Mouse (Mus musculus): Measurements from ENCODE around the gene Wdr81. TPM values are rescaled to one million over a fixed set of nuclear protein-coding genes. Genes with fewer than 3 reads are reported as not detected.

Wdr81 gene
- polyA plus RNA-seq, 1 experiment = 12.8 TPM

- H3K27ac ChIP-seq (ENCODE audit: insufficient read depth, low read length) = peak overlapping the region; percentile 34; the same call in 1 of the 2 replicates
- H3K4me3 ChIP-seq (ENCODE audit: insufficient read depth, low read length) = peak overlapping the region; percentile 75
- TF ChIP-seq CTCF (IDR thresholded peaks at IDR 0.05; ENCODE audit: extremely low read depth, insufficient read depth, low read length) (no peak), POLR2A (IDR thresholded peaks at IDR 0.05; ENCODE audit: extremely low read depth, insufficient read depth, low read length) (no peak)
- H3K4me1 ChIP-seq (ENCODE audit: control insufficient read depth, insufficient read depth, low read length) = peaks cover 14% of the 10 kb centered on the region
Measured at GRCm38 (mm10) chr11:75455041-75455736, 672 bp upstream of the Wdr81 start.

- Histone ChIP-seq H3K27ac (ENCODE audit: insufficient read depth, low read length) (no peak overlapping the region), H3K4me3 (ENCODE audit: insufficient read depth, low read length) (peak overlapping the region; percentile 75; the same call in 1 of the 2 replicates), H3K4me1 (ENCODE audit: control insufficient read depth, insufficient read depth, low read length) (peaks cover 11% of the 10 kb centered on the region)
- TF ChIP-seq CTCF (IDR thresholded peaks at IDR 0.05; ENCODE audit: extremely low read depth, insufficient read depth, low read length) (no peak), POLR2A (IDR thresholded peaks at IDR 0.05; ENCODE audit: extremely low read depth, insufficient read depth, low read length) (no peak)
Measured at GRCm38 (mm10) chr11:75452812-75453557, 1.5 kb downstream of the Wdr81 start.

DNA sequence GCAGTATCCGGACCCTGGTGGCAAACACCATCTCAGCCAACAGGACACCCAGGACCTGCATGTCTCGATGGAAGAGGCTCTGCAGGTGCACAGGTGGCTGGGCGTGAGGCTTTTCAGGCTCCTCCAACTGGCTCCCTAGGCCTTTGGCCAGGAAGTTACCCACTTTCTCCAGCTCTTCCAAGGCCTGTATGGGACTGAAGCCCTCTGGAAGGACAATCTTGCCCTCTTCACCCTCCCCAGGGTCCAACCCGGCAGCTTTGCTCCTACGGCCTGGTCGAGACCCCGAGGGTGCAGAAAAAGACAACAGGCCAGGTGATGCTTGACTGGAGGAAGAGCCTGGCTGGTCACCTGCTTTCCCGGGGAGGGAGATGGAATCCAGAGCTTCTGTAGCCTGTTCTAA lies 2.4 kb downstream of the Wdr81 start:
- no peak overlapping the region for H3K4me3 ChIP-seq (ENCODE audit: insufficient read depth, low read length)
- H3K4me1 ChIP-seq (ENCODE audit: control insufficient read depth, insufficient read depth, low read length) = peaks cover 11% of the 10 kb centered on the region
- TF ChIP-seq POLR2A (IDR thresholded peaks at IDR 0.05; ENCODE audit: extremely low read depth, insufficient read depth, low read length) (no peak), CTCF (IDR thresholded peaks at IDR 0.05; ENCODE audit: extremely low read depth, insufficient read depth, low read length) (no peak)
- no peak overlapping the region for H3K27ac ChIP-seq (ENCODE audit: insufficient read depth, low read length)

DNA sequence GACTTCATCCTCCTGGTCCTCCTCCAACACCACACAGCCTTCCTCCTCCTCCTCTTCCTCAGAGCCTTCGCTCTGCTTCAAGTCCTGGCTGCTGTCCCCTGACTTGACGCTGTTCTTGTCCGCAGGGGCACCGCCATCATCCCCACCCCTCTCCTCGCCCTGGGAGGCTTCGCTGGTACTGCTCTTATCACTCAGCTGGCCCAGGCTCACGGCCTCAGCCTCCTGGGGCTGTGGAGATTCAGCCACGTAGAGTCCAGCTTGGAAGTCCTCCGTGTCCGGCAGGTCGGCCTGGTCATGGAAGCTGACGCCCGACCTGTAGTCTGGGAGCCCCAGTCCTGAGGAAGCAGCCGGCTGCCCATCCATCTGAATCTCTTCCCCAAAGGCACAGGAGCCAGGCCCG lies 3.6 kb downstream of the Wdr81 start:
- H3K27ac ChIP-seq (ENCODE audit: insufficient read depth, low read length) = no peak overlapping the region
- TF ChIP-seq CTCF (IDR thresholded peaks at IDR 0.05; ENCODE audit: extremely low read depth, insufficient read depth, low read length) (no peak), POLR2A (IDR thresholded peaks at IDR 0.05; ENCODE audit: extremely low read depth, insufficient read depth, low read length) (no peak)
- H3K4me3 ChIP-seq (ENCODE audit: insufficient read depth, low read length) = 0 out of 2 replicates have a peak overlapping the region, but pooled peaks have one; percentile 14
- peaks cover 11% of the 10 kb centered on the region for H3K4me1 ChIP-seq (ENCODE audit: control insufficient read depth, insufficient read depth, low read length)

- H3K4me1 ChIP-seq (ENCODE audit: control insufficient read depth, insufficient read depth, low read length) = peaks cover 11% of the 10 kb centered on the region
- TF ChIP-seq POLR2A (IDR thresholded peaks at IDR 0.05; ENCODE audit: extremely low read depth, insufficient read depth, low read length) (no peak), CTCF (IDR thresholded peaks at IDR 0.05; ENCODE audit: extremely low read depth, insufficient read depth, low read length) (no peak)
- 0 out of 2 replicates have a peak overlapping the region, but pooled peaks have one; percentile 14 for H3K4me3 ChIP-seq (ENCODE audit: insufficient read depth, low read length)
- H3K27ac ChIP-seq (ENCODE audit: insufficient read depth, low read length) = no peak overlapping the region
Measured at GRCm38 (mm10) chr11:75450304-75450908, 4.1 kb downstream of the Wdr81 start.

DNA sequence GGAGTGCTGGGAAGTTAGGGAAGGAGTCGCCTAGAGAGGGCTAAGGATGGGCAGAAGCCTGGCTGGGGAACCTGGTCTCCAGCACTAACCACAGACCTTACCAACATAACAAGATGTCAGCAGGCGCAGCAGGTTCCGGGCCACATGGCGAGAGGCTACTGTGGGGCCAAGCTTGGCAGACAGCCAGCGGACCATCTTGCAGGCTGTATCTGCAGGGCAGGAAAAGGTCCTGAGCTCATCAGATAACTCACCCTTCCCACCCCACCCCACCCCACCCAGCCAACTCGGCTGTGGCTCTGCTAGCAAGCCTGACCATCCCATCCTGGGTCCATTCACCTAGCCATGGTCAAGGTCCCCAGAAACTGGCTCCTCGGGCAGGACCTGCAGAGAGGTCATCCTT lies 4.8 kb downstream of the Wdr81 start:
- Histone ChIP-seq H3K27ac (ENCODE audit: insufficient read depth, low read length) (no peak overlapping the region), H3K4me1 (ENCODE audit: control insufficient read depth, insufficient read depth, low read length) (peaks cover 9% of the 10 kb centered on the region), H3K4me3 (ENCODE audit: insufficient read depth, low read length) (no peak overlapping the region)
- no peak for TF ChIP-seq CTCF (IDR thresholded peaks at IDR 0.05; ENCODE audit: extremely low read depth, insufficient read depth, low read length)
- no peak for TF ChIP-seq POLR2A (IDR thresholded peaks at IDR 0.05; ENCODE audit: extremely low read depth, insufficient read depth, low read length)

DNA sequence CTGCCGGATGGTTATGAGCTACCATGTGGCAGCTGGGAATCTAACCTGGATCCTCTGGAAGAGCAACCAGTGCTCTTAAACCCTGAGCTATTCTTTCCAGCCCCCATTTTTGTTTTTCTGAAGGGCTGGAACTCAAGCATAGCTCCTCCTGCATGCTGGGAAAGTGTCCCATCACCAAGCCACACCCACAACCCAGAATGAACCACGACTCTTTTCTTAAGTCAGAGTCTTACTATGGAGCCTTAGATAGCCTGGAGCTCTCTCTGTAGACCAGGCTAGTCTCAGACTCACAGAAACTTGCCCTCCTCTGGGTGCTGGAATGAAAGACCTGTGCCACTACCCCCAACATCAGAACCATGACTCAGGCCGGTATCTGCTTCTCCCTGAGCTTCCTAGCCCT lies 5.9 kb downstream of the Wdr81 start:
- Histone ChIP-seq H3K4me1 (ENCODE audit: control insufficient read depth, insufficient read depth, low read length) (peaks cover 9% of the 10 kb centered on the region), H3K27ac (ENCODE audit: insufficient read depth, low read length) (no peak overlapping the region)
- TF ChIP-seq CTCF (IDR thresholded peaks at IDR 0.05; ENCODE audit: extremely low read depth, insufficient read depth, low read length) (no peak), POLR2A (IDR thresholded peaks at IDR 0.05; ENCODE audit: extremely low read depth, insufficient read depth, low read length) (no peak)

GRCm38 (mm10) chr11:75443711-75444110 lies 10.8 kb downstream of the Wdr81 start:
- H3K27ac ChIP-seq (ENCODE audit: insufficient read depth, low read length) = no peak overlapping the region

More for the DNA sequence above, 5.9 kb downstream of the Wdr81 start:
- no peak overlapping the region for H3K4me3 ChIP-seq (ENCODE audit: insufficient read depth, low read length)

DNA sequence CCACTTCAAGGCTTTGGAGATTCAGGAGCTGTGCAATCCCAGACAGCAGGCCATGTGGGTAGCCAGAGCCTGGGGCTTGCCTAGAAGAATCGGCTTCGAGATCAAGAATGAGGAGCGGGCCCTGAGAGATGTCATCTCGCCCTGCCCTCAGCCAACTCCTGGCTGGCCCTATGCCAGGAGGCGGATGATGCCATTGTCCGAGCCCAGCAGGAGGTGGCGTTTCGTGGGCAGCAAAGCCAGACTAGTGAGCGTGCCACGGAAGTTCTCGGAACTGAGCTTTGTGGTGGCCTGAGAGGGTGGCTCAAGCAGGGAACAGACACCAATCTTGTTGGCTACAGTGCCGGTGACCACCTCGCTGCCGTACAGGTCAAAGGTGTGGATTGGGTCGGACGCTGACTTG lies 12.9 kb downstream of the Wdr81 start:
- no peak overlapping the region for H3K4me3 ChIP-seq (ENCODE audit: insufficient read depth, low read length)
- TF ChIP-seq CTCF (IDR thresholded peaks at IDR 0.05; ENCODE audit: extremely low read depth, insufficient read depth, low read length) (no peak), POLR2A (IDR thresholded peaks at IDR 0.05; ENCODE audit: extremely low read depth, insufficient read depth, low read length) (no peak)

More at GRCm38 (mm10) chr11:75443711-75444110, 10.8 kb downstream of the Wdr81 start:
- TF ChIP-seq POLR2A (IDR thresholded peaks at IDR 0.05; ENCODE audit: extremely low read depth, insufficient read depth, low read length) = no peak
- TF ChIP-seq CTCF (IDR thresholded peaks at IDR 0.05; ENCODE audit: extremely low read depth, insufficient read depth, low read length) = no peak
- Histone ChIP-seq H3K4me3 (ENCODE audit: insufficient read depth, low read length) (no peak overlapping the region), H3K4me1 (ENCODE audit: control insufficient read depth, insufficient read depth, low read length) (no peaks in the 10 kb centered on the region)

More for the DNA sequence above, 12.9 kb downstream of the Wdr81 start:
- Histone ChIP-seq H3K27ac (ENCODE audit: insufficient read depth, low read length) (no peak overlapping the region), H3K4me1 (ENCODE audit: control insufficient read depth, insufficient read depth, low read length) (no peaks in the 10 kb centered on the region)

All from cortical plate, adult 2 months (tissue).